Mouse (Mus musculus): Measurements from ENCODE around the gene Ano6. TPM values are rescaled to one million over a fixed set of nuclear protein-coding genes. Genes with fewer than 3 reads are reported as not detected.

Ano6 gene
- polyA plus RNA-seq, 1 experiment, result 53.9 TPM

DNA sequence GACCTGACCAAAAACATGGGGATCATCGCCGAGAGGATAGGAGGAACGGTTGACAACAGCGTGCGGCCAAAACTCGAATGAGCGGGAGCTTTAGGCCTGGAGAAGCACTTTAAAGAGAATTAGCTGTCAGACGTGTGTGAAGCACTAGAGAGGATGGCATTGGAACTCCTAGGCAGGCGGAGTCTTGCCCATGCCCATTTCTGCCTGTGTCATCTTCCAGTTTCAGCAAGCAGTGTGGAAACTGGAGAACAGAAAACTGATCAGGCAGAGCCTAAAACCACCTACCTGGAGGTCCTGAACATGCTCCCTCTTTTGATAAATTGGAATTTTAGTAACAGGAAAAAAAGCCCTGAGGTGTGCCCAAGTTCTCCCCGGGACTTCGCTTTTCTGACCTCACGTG lies 182.0 kb downstream of the Ano6 start:
- DNase-seq (ENCODE audit: low spot score), result no peak

DNA sequence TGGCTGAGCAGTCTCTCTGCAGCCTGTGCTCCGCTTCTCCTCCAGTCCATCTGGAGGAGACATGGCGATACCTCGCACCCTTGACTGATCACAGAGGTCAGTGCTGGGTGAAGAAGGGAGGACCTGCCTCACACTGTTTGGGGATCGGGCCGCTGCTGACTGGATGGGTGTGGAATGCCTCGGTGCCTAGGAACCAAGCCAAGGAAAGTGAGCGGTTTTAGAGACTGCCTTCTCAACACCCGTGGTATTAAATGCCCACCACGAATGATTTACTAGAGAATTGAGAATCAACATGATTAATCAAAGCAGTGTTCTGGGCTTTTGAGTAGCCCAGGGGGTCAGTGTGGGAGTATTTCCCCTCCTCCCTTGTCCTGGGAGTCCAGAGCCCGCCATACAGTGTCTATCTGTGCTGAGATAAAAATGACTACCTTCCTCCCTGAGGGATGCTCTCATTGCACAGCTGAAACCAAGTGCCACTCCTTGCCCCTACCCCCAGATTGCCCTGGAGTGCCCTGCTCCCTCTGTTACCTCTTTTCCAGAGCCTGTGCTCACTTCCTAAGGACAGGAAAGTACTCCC lies 183.5 kb downstream of the Ano6 start:
- no peak for DNase-seq (ENCODE audit: low spot score)

DNA sequence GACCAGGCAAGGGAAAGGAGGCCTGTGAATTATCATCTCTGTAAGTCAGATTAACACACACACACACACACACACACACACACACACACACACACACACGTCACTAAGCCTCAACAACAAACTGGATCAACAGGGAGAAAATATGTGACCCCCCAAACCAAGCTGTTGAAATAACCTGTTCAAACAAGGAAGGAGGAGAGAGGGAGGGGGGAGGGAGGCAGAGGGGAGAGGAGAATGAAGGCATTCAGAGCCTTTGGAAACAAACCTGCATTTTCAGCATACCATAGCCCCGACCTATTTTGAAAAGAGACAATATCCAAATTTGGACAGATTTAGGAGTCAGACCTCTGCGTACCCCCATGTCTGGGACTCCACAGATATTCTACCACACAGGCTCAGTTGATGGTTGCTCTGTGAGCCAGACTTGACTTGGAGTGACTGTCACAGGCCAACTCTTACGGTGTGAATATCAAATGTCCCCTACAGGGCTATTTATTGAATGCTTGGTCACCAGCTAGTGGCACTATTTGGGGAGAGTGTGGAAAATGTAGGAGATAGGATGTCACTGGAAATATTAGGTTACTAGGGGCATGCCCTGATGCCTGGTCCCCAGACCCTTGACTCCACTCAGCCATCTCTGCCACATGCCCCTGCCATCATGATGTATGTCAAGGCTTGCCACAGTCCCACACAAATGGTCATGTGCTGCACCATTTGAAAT lies 185.7 kb downstream of the Ano6 start:
- no peak for DNase-seq (ENCODE audit: low spot score)

DNA sequence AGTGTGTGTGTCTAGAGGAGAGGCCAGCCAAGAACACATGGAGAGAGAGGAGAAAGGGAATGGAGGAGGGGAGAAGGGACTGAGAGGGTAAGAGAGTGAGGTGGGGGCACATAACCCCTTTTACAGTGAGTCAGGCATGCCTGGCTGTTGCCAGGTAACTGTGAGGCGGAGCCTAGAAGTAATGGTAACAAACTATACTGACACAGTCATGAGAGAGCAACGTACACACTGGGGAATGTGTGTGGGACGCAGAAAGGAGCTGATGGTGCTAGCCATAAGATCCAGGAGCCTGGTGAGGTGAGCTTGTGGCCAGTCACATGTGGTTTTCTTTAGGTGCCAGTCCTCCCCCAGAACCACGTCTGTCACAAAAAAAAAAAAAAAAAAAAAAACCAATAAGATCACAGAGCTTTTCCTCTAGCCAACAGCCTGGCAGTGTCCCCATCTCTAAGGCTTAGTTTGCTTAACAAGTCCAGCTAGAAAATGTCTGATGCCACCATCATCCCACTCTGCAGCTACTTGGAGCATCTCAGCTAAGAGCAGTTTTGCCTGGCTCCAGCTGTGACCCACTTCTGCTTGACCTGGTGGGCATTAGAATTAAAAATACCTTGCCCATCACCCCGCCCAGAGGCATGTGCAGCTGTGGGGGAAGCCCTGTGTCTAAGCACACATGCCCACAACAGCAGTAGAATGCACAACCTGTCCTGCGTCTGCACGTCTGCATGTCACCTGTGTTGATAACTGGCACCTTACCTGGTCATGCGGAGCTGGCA lies 186.7 kb downstream of the Ano6 start:
- no peak for DNase-seq (ENCODE audit: low spot score)

DNA sequence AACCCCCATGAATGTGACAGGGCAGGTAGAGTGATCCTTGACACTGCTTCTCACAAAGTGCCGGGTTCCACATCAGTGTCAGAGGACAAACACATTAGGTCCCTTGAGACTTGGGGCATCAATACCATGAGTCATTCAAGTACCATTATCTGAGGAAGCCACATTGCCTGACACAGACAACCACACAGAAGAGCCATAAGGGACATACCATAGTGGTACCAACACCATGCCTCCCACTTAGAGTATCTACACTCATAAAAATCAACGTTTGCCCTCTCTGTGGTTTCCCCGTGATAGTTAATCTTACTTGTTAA lies 187.3 kb downstream of the Ano6 start:
- DNase-seq (ENCODE audit: low spot score), result no peak

DNA sequence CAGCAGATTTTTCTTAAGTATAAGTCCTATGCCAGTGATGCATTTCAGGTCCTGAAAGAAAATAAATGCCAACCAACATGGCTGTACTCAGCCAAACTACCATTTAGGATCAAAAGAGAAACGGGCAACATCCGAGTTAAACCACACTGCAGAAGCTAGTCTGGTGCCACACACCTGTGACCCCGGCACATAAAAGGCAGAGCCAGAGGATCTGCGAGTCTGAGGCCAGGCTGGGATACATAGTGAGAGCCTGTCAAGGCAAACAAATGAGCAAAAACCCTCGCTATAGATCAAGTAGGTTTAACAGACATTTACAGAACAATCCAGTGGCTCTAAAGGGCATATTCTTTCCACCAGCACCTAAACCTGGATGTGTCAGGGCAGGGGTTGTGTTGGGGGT lies 190.0 kb downstream of the Ano6 start:
- DNase-seq (ENCODE audit: low spot score), result no peak

DNA sequence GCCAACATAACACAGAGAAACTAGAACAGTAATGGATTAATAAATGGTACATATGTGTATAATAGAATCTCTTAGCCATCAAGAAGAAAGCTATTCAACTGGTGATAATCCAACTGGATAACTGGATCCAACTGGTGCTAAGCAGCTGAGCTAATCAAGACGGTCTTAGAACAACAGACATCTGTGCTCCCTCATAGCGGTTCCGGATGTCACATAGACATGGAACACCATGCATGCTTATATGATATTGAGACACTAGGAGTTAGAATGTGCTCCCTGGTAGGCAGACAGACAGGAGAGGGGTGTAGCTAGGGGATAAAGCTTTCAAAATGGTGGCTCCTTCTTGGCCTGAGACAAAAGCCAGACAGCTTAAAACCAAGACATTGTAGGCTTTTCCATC lies 197.3 kb downstream of the Ano6 start:
- no peak for DNase-seq (ENCODE audit: low spot score)

DNA sequence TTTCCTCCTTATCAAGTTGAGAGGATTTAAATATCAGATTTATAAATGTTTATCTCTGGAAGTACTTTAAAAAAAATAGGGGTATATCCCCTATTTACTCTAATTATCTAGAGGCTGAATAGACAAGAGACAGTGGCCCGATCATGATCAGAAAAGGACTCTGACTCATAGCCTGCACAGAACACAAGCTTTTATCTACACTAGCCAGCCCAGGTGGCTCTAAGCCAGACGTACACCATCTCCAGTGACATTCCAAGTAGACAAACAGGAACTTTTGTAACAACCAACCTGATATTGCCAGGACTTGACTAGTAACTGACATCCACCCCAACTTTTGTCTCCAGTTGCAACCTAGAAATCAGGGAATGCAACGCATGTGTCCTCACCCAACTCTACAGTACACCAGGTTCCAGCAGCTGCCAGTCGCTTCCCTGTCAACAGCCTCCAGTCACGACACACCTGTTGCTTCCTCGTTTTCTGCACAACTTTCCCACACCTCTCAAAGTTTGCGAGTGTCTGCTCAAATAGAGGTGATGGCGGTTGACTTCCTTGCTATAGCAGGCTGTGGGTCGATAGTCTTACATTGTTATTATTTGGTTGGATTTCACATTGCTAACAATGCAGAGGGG lies 199.0 kb downstream of the Ano6 start:
- no peak for DNase-seq (ENCODE audit: low spot score)

DNA sequence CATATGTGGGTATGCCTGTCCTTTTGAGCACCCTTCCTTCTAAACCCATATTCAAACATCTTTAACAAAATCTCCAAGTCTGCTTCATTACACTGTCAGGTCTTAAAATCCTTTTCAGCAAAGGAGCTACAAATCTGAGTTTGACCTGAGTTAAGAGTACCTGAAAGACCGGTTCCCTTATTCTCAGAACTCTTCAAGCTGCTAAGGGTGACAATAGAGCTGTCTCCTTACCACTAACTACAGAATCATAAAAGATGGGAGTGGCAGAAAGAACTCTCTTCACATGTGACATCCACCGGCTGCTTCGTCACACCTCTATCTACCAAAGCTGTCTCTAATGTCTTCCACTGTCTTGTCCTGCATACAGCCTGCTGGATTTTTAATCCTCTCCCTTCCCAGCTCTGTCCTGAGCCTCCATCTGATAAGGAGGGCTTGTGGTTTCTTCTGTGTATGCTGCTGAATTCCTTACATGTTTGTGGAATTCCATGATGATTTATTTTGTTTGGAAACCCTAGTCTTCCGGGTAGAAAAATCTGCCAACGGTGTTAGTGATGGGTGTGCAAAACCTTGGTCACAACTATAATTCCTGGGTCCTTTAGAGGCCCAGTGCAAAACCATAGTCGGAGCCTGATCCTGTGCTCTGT lies 212.4 kb downstream of the Ano6 start:
- DNase-seq (ENCODE audit: low spot score), result no peak

DNA sequence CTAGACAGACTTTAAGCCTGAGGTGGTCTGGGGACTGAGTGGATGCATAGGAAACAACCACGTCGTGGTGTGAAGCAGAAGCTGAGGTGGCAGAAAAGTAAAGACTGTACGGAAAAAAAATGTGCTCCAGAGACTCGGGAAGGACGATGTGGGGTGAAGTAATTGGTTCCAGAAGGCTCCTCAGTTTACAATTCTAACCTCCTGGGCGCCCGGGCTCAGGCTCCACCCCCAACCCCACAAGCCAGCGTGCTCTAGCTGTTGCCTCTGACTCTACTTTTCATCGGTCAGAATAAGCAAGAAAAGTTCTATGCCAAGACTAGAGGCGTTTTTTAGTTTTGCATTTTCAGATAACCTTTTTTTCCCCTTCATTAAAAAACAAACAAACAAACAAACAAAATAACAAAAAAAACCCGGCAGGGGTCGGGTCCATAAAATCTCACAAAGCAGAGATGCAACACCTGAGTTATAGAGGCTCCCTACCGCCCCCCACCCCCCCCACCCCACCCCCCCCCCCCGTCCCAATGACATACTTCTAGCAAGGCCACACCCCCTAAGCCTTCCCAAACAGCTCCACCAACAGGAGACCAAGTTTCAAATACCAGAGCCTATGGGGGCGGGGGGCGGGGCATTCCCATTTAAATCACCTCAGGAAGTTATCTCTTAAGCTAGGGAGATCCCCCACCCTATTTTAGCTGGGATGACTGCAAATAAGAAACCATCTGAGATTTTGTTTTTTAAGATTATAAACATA lies 221.2 kb downstream of the Ano6 start:
- no peak for DNase-seq (ENCODE audit: low spot score)

DNA sequence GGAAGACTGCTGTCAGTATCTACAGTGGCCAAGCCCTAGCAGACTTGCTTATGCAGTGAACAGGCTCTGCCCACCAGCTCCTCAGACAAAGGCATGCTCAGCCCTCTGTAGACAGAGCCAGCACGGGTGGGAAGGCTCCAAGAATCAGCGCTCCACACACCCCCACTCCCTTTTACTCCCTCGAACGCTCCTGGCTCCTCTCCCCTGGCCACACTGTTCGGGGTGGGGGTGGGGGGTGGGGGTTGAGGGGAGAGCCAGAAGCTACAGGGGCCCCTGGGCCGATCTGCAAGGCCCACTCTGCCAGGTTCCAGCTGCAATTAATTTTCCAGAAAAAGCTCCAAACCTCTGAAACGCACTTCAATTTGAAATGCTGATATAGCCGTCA lies 221.7 kb downstream of the Ano6 start:
- no peak for DNase-seq (ENCODE audit: low spot score)

DNA sequence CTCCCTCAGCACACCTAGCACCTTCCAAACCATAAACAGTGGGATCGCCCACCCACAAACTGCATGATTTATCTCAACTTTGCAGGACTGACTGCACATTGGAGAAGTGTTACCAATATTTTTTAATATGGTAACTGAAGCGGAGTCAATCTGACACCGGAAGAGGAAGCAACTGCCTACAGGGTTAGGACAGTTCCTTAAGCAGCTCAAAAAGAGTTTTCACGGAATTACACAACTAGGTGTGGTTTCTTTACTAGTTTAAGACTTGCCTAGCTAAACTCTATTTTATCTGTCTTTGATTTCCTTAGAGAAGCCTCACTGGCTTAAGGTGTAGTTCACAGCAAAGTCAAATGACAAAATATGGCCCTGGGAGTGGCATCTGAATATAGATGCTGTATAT lies 223.9 kb downstream of the Ano6 start:
- no peak for DNase-seq (ENCODE audit: low spot score)

DNA sequence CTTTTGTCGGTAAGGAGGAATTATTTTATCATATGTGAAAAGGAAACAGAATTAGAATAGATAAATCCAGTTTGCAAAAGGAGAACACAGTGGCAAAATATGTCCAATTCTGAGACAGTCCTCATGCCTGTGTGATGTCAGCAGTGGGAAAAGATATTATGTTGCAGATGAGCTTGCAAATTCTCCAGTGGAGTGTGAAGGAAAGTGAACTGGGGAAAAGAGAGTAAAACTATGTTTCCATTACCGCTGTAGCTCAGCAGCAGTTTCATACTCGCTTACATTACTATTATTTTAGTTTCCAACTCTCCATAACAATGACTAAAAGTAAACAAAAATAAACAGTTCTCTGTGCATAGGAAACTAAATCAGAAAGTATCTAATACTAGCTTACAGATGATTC lies 229.8 kb downstream of the Ano6 start:
- DNase-seq (ENCODE audit: low spot score), result no peak

DNA sequence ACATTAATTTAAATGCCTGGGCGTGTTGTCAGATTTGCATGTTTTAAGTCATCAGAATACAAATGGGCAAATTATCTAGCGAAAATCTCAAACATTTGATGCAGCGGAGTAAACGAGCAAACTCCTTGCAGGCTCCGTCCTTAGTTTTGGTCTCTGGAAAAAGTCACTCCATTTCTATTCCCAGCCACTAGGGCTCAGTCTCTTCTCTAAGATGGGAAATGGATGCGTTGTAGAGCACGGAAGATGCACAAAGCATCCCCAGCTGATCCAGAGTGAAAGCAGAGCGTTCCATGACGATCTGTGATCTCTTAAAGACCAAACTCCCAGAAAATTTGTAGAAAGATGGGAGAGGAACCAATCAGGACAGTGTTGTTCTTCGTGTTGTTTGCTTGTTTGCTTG lies 230.9 kb downstream of the Ano6 start:
- no peak for DNase-seq (ENCODE audit: low spot score)

Other genes with a start within 250 kb of the Ano6 start
- 0.01 and 0.11 TPM in 2 replicates for gene Dbx2, start 134.9 kb upstream of the Ano6 start, polyA plus RNA-seq (2012; rRNA removed)

Measured in urinary bladder, adult 2 months (tissue).